Mouse (Mus musculus) MEL (cell line): ENCODE measurements at regions not wholly inside any gene's neighbourhood (a gene's known extent, or its start where the extent isn't known, plus 50 kb on each side); places are given as distances from the start of the nearest gene placed in this dataset.

Experiments
- DNase-seq: peaks from one replicate; pipeline ENCODE4 v3.0.0; 2011; ENCODE audit warnings: low read depth, low spot score
- H3K27ac ChIP-seq: 2 replicates; pipeline ENCODE4 v1.5.1; 2012; ENCODE audit warnings: low read depth, mild to moderate bottlenecking, control low read depth, low read length, moderate library complexity; ENCODE audit not compliant: control insufficient read depth
- H3K27me3 ChIP-seq, 2 experiments: fragments of 150-350 bp in 1 of 2; sonication (generic) in 1 of 2; 2 replicates each; pipeline ENCODE4 v1.6.1; 2012; ENCODE audit warnings: low read length in 2 of 2, mild to moderate bottlenecking in 2 of 2, improper control_type of control experiment in 1 of 2, moderate library complexity in 1 of 2; ENCODE audit not compliant: insufficient read depth in 2 of 2, control insufficient read depth in 1 of 2
- H3K36me3 ChIP-seq, 2 experiments: 2 replicates each; pipeline ENCODE4 v1.6.1; 2012 to 2014; ENCODE audit warnings: low read length in 2 of 2, improper control_type of control experiment in 1 of 2, inconsistent platforms in 1 of 2, mild to moderate bottlenecking in 1 of 2; ENCODE audit not compliant: insufficient read depth in 2 of 2, control insufficient read depth in 1 of 2
- H3K4me1 ChIP-seq, 2 experiments: fragments of 150-350 bp in 1 of 2; sonication (generic) in 1 of 2; 2 replicates each; pipeline ENCODE4 v1.6.1; 2012; ENCODE audit warnings: low read length in 2 of 2, improper control_type of control experiment in 1 of 2, mild to moderate bottlenecking in 1 of 2; ENCODE audit not compliant: insufficient read depth in 2 of 2, control insufficient read depth in 1 of 2
- H3K4me3 ChIP-seq, 2 experiments: fragments of 150-350 bp in 1 of 2; sonication (generic) in 1 of 2; 2 replicates each; pipeline ENCODE4 v1.5.1; 2012; ENCODE audit warnings: low read depth in 2 of 2, low read length in 2 of 2, mild to moderate bottlenecking in 2 of 2, moderate library complexity in 2 of 2, control low read depth in 1 of 2, improper control_type of control experiment in 1 of 2; ENCODE audit not compliant: control insufficient read depth in 1 of 2, insufficient read depth in 1 of 2
- H3K79me2 ChIP-seq: 2 replicates; pipeline ENCODE4 v1.6.1; 2012; ENCODE audit warnings: mild to moderate bottlenecking, low read length, moderate library complexity; ENCODE audit not compliant: control insufficient read depth, poor library complexity, insufficient read depth
- H3K9ac ChIP-seq: 2 replicates; pipeline ENCODE4 v1.6.1; 2012; ENCODE audit warnings: low read depth, mild to moderate bottlenecking, control low read depth, low read length, moderate library complexity; ENCODE audit not compliant: control insufficient read depth, poor library complexity, severe bottlenecking
- H3K9me3 ChIP-seq: fragments of 150-350 bp; sonication (generic); replicated peaks from 2 replicates; pipeline ENCODE4 v1.6.1; 2012; ENCODE audit warnings: mild to moderate bottlenecking, low read length, improper control_type of control experiment, moderate library complexity; ENCODE audit not compliant: insufficient read depth
- BHLHE40 ChIP-seq: IDR thresholded peaks from 2 replicates; pipeline ENCODE4 v1.6.1; 2012; ENCODE audit warnings: low read depth, mild to moderate bottlenecking, inconsistent platforms, low read length, improper control_type of control experiment, borderline replicate concordance
- CHD1 ChIP-seq: IDR thresholded peaks from 2 replicates; pipeline ENCODE4 v1.6.1; 2012; ENCODE audit warnings: low read depth, mild to moderate bottlenecking, inconsistent platforms, low read length, improper control_type of control experiment
- CHD2 ChIP-seq: IDR thresholded peaks from 2 replicates; pipeline ENCODE4 v1.6.1; 2011; ENCODE audit warnings: low read length, improper control_type of control experiment
- E2F4 ChIP-seq: IDR thresholded peaks from 2 replicates; pipeline ENCODE4 v1.6.1; 2011; ENCODE audit warnings: low read depth, low read length, improper control_type of control experiment, borderline replicate concordance
- ELF1 ChIP-seq: IDR thresholded peaks from 2 replicates; pipeline ENCODE4 v1.6.1; 2014; ENCODE audit warnings: low read depth, mild to moderate bottlenecking, inconsistent platforms, low read length, improper control_type of control experiment, moderate library complexity
- EP300 ChIP-seq, 2 experiments: IDR thresholded peaks; 2 replicates each; pipeline ENCODE4 v1.6.1; 2011; ENCODE audit warnings: improper control_type of control experiment in 2 of 2, low read length in 2 of 2, low read depth in 1 of 2, mild to moderate bottlenecking in 1 of 2
- ETS1 ChIP-seq: IDR thresholded peaks from 2 replicates; pipeline ENCODE4 v1.6.1; 2012; ENCODE audit warnings: low read depth, mild to moderate bottlenecking, inconsistent platforms, low read length, improper control_type of control experiment, moderate library complexity
- GABPA ChIP-seq: IDR thresholded peaks from 2 replicates; pipeline ENCODE4 v1.6.1; 2012; ENCODE audit warnings: low read depth, mild to moderate bottlenecking, inconsistent platforms, low read length, improper control_type of control experiment, moderate library complexity
- HCFC1 ChIP-seq: IDR thresholded peaks from 2 replicates; pipeline ENCODE4 v1.6.1; 2012; ENCODE audit warnings: low read depth, mild to moderate bottlenecking, inconsistent platforms, low read length, improper control_type of control experiment, moderate library complexity
- KAT2A ChIP-seq: conservative IDR thresholded peaks from 2 replicates; pipeline ENCODE4 v1.6.1; 2012; ENCODE audit warnings: low read depth, low read length, improper control_type of control experiment, inconsistent platforms
- MAZ ChIP-seq: IDR thresholded peaks from 2 replicates; pipeline ENCODE4 v1.6.1; 2012; ENCODE audit warnings: low read depth, mild to moderate bottlenecking, inconsistent platforms, low read length, improper control_type of control experiment
- MEF2A ChIP-seq: IDR thresholded peaks from 2 replicates; pipeline ENCODE4 v1.6.1; 2014; ENCODE audit warnings: low read depth, mild to moderate bottlenecking, inconsistent platforms, low read length, improper control_type of control experiment; ENCODE audit not compliant: poor library complexity, insufficient replicate concordance, severe bottlenecking; ENCODE audit errors: extremely low read depth
- MXI1 ChIP-seq: IDR thresholded peaks from 2 replicates; pipeline ENCODE4 v1.6.1; 2011; ENCODE audit warnings: mild to moderate bottlenecking, low read depth, low read length, improper control_type of control experiment
- MYB ChIP-seq: IDR thresholded peaks from 2 replicates; pipeline ENCODE4 v1.6.1; 2011; ENCODE audit warnings: mild to moderate bottlenecking, low read depth, low read length, improper control_type of control experiment
- MYC ChIP-seq: IDR thresholded peaks from 2 replicates; pipeline ENCODE4 v1.6.1; 2011; ENCODE audit warnings: low read depth, mild to moderate bottlenecking, low read length, improper control_type of control experiment, moderate library complexity
- NELFE ChIP-seq: IDR thresholded peaks from 2 replicates; pipeline ENCODE4 v1.6.1; 2011; ENCODE audit warnings: low read depth, low read length, improper control_type of control experiment
- POLR2A ChIP-seq, 2 experiments: IDR thresholded peaks; 2 replicates each; pipeline ENCODE4 v1.6.1; 2011 to 2012; ENCODE audit warnings: low read length in 2 of 2, mild to moderate bottlenecking in 2 of 2, control low read depth in 1 of 2, improper control_type of control experiment in 1 of 2, low read depth in 1 of 2, moderate library complexity in 1 of 2; ENCODE audit not compliant: control insufficient read depth in 1 of 2, insufficient read depth in 1 of 2, poor library complexity in 1 of 2
- POLR2AphosphoS2 ChIP-seq: IDR thresholded peaks from 2 replicates; pipeline ENCODE4 v1.6.1; 2011; ENCODE audit warnings: low read length, improper control_type of control experiment
- POLR2AphosphoS5 ChIP-seq: IDR thresholded peaks from 2 replicates; pipeline ENCODE4 v1.6.1; 2012; ENCODE audit warnings: low read depth, borderline replicate concordance, mild to moderate bottlenecking, inconsistent platforms, low read length, moderate library complexity, mixed read lengths
- RAD21 ChIP-seq: IDR thresholded peaks from 2 replicates; pipeline ENCODE4 v1.6.1; 2011; ENCODE audit warnings: mild to moderate bottlenecking, low read depth, low read length, improper control_type of control experiment
- RCOR1 ChIP-seq: IDR thresholded peaks from 2 replicates; pipeline ENCODE4 v1.6.1; 2012; ENCODE audit warnings: low read depth, mild to moderate bottlenecking, inconsistent platforms, low read length, improper control_type of control experiment
- SMC3 ChIP-seq: IDR thresholded peaks from 2 replicates; pipeline ENCODE4 v1.6.1; 2011; ENCODE audit warnings: low read depth, low read length, improper control_type of control experiment
- TCF12 ChIP-seq: IDR thresholded peaks from 2 replicates; pipeline ENCODE4 v1.6.1; 2014; ENCODE audit warnings: low read depth, mild to moderate bottlenecking, inconsistent platforms, low read length, improper control_type of control experiment, moderate library complexity
- UBTF ChIP-seq: IDR thresholded peaks from 2 replicates; pipeline ENCODE4 v1.6.1; 2012; ENCODE audit warnings: low read depth, mild to moderate bottlenecking, inconsistent platforms, low read length, improper control_type of control experiment, moderate library complexity, borderline replicate concordance; ENCODE audit not compliant: insufficient read depth
- USF2 ChIP-seq, 2 experiments: IDR thresholded peaks; 2 replicates each; pipeline ENCODE4 v1.6.1; 2011 to 2012; ENCODE audit warnings: improper control_type of control experiment in 2 of 2, low read length in 2 of 2, borderline replicate concordance in 1 of 2, inconsistent platforms in 1 of 2, low read depth in 1 of 2, mild to moderate bottlenecking in 1 of 2; ENCODE audit not compliant: insufficient read depth in 1 of 2
- ZMIZ1 ChIP-seq: IDR thresholded peaks from 2 replicates; pipeline ENCODE4 v1.6.1; 2012; ENCODE audit warnings: low read depth, mild to moderate bottlenecking, inconsistent platforms, low read length, improper control_type of control experiment, moderate library complexity
- ZNF384 ChIP-seq: IDR thresholded peaks from 2 replicates; pipeline ENCODE4 v1.6.1; 2012; ENCODE audit warnings: low read depth, mild to moderate bottlenecking, inconsistent platforms, low read length, improper control_type of control experiment

DNA sequence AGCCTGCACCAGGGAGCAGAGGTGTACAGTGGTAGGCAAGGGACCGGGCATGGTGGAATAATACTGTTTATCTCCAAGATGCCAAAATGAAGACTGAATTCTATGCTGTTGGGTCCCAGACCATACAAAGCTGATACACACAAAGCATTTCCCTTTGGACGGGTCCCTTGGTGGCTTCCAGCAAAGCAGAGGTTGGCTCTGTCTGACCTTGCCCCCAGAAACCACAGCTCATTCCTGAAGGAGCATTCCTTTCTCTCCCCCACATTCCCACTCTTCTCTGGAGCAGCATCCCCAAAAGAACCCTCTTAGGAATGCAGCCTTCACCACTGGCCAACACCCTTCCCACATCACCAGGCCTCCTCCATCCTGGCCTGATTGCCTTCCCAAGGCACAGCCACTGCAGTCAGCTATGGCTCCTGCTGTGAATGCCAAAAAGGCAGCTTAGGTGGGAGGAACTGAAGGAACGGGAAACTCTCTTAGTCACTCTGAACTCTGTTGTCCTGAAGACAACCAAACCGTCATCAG, 212.4 kb upstream of the Dio3 start:
- TF ChIP-seq UBTF: no peak
- TF ChIP-seq POLR2AphosphoS2: no peak
- no peak for TF ChIP-seq ETS1
- no peak for TF ChIP-seq HCFC1
- no peak for TF ChIP-seq CHD1
- TF ChIP-seq POLR2AphosphoS5: no peak
- no peak for TF ChIP-seq ELF1
- TF ChIP-seq POLR2A (IDR thresholded peaks at IDR 0.05; ENCODE audit: control insufficient read depth in 1 of 2, insufficient read depth in 1 of 2, low read depth in 1 of 2, low read length in 2 of 2, poor library complexity in 1 of 2): no peak
- TF ChIP-seq ZNF384: no peak
- TF ChIP-seq SMC3: no peak
- no peak for TF ChIP-seq MXI1
- no peak for TF ChIP-seq USF2 (IDR thresholded peaks at IDR 0.05; ENCODE audit: borderline replicate concordance in 1 of 2, insufficient read depth in 1 of 2, low read depth in 1 of 2, low read length in 2 of 2)
- no peak for TF ChIP-seq KAT2A
- no peak for TF ChIP-seq MYC
- TF ChIP-seq EP300 (IDR thresholded peaks at IDR 0.05; ENCODE audit: low read depth in 1 of 2, low read length in 2 of 2): no peak
- no peak for TF ChIP-seq GABPA
- no peak for TF ChIP-seq MEF2A
- TF ChIP-seq BHLHE40: no peak
- TF ChIP-seq MAZ: no peak
- Histone ChIP-seq H3K4me1 (no peaks in the 10 kb centered on the region), H3K27me3 (no peaks in the 10 kb centered on the region)

DNA sequence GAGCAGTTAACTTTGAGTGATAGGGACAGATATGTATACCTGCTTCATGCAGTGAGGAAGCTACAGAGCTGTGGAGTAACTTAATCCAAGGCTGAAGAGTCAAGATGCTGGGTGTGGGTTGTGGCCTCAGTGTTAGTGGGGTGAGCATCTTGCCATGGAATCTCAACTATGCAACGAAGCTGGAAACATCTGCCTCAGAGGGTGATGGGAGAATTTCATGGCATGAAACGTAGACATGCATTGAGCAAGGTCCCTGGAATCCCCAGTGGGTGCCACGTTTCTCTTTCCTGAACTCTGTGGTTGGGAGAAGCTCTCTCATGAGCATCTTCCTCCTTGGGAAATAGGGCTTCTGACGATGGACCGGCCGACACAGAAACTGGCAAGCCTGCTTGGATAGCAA, 208.4 kb upstream of the Dio3 start:
- Histone ChIP-seq H3K27me3 (no peaks in the 10 kb centered on the region), H3K27ac (no peak overlapping the region), H3K4me1 (no peaks in the 10 kb centered on the region), H3K36me3 (no peaks in the 10 kb centered on the region), H3K9ac (no peak overlapping the region), H3K4me3 (no peak overlapping the region), H3K9me3 (no peaks in the 10 kb centered on the region), H3K79me2 (no peaks in the 10 kb centered on the region)
- TF ChIP-seq ETS1 (no peak), TCF12 (no peak), ELF1 (no peak), KAT2A (no peak), RCOR1 (no peak), ZMIZ1 (no peak), MAZ (no peak), EP300 (IDR thresholded peaks at IDR 0.05; ENCODE audit: low read depth in 1 of 2, low read length in 2 of 2) (no peak), POLR2AphosphoS5 (no peak), RAD21 (no peak), USF2 (IDR thresholded peaks at IDR 0.05; ENCODE audit: borderline replicate concordance in 1 of 2, insufficient read depth in 1 of 2, low read depth in 1 of 2, low read length in 2 of 2) (no peak), CHD2 (no peak), NELFE (no peak), MYB (no peak), E2F4 (no peak), ZNF384 (no peak), MXI1 (no peak)
- DNase-seq: no peak

More for the DNA sequence above, 212.4 kb upstream of the Dio3 start:
- DNase-seq: no peak
- Histone ChIP-seq H3K9ac (no peak overlapping the region), H3K9me3 (no peaks in the 10 kb centered on the region), H3K27ac (no peak overlapping the region), H3K36me3 (no peaks in the 10 kb centered on the region), H3K4me3 (no peak overlapping the region), H3K79me2 (no peaks in the 10 kb centered on the region)
